Mouse (Mus musculus) cortical plate, adult 2 months (tissue): ENCODE results near the gene Fam151b.

Experiments used
- CTCF ChIP-seq: fragments of 200-500 bp; IDR thresholded peaks from 2 replicates; pipeline ENCODE4 v1.5.1; 2011; ENCODE audit warnings: mild to moderate bottlenecking, control low read depth, low read length; ENCODE audit not compliant: insufficient read depth; ENCODE audit errors: extremely low read depth
- POLR2A ChIP-seq: fragments of 200-500 bp; IDR thresholded peaks from 2 replicates; pipeline ENCODE4 v1.6.1; 2011; ENCODE audit warnings: mild to moderate bottlenecking, low read length, control low read depth; ENCODE audit not compliant: insufficient read depth; ENCODE audit errors: extremely low read depth

DNA sequence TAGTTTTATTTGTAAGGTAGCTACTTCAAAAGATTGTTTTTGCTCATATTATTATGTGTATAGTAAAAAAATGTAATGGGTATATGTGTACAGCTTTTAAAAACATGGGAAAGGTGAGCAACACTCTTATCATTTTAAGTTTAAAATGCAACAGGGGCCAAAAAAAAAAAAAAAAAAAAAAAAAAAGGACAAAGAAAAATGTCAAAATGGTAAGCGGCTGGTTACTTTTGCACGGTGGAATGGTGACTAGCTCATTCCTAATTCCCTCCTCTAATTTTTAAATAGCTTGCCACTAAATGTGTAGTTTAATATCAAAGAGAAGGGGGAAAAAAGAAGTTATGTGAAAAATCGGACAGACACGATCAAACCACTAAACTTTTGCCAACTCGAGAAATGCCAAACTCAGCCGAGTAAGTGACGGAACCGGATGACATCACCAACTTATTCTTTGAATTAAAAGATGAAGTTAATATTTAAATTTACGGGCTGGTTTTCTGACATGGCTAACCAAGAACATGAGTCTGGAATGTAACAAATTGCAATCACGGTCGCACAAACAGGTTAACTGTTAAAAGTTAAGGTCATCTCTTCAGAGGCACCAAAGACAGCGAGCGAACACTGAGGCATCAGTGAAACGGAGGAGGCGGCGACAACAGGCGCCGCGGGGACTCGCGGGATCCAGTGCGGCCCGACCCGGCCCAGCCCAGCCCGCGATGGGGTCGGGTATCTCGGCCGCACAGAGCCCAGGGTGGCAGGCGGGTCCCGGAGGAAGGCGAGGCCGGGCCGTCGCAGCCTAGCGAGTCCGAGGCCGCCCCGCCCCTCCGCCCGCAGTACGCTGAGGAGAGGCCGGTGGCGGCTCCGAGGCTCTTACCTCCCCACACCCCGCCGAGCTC, 46.3 kb upstream of the Fam151b start:
- no peak for TF ChIP-seq CTCF
- no peak for TF ChIP-seq POLR2A
